Mouse (Mus musculus) liver, embryonic 13.5 days (tissue): ENCODE data around the gene Ttc23. TPM values are rescaled to one million over a fixed set of nuclear protein-coding genes. Genes with fewer than 3 reads are reported as not detected.

ENCODE experiments used
- ATAC-seq: fragments of 200-750 bp; cut with Nextera tagmentation; 2 replicates; pipeline ENCODE4 v1.8.0; 2017; ENCODE audit warnings: low read depth, mild to moderate bottlenecking, moderate number of reproducible peaks, moderate library complexity
- DNase-seq: peaks from one replicate; pipeline ENCODE4 v3.0.0; 2022
- H3K27ac ChIP-seq: fragments of 300-500 bp; sonication (generic); 2 replicates; pipeline ENCODE4 v1.5.1; 2015; ENCODE audit warnings: moderate library complexity, mild to moderate bottlenecking, inconsistent platforms
- H3K27me3 ChIP-seq: fragments of 300-500 bp; sonication (generic); 2 replicates; pipeline ENCODE4 v1.6.1; 2015; ENCODE audit warnings: mild to moderate bottlenecking, inconsistent platforms
- H3K36me3 ChIP-seq: fragments of 300-500 bp; sonication (generic); 2 replicates; pipeline ENCODE4 v1.6.1; 2015; ENCODE audit warnings: mild to moderate bottlenecking, inconsistent platforms
- H3K4me1 ChIP-seq: fragments of 300-500 bp; sonication (generic); replicated peaks from 2 replicates; pipeline ENCODE4 v1.6.1; 2015; ENCODE audit warnings: inconsistent platforms
- H3K4me2 ChIP-seq: fragments of 300-500 bp; sonication (generic); 2 replicates; pipeline ENCODE4 v1.6.1; 2015; ENCODE audit warnings: inconsistent platforms, mild to moderate bottlenecking, moderate library complexity
- H3K4me3 ChIP-seq: fragments of 300-500 bp; sonication (generic); replicated peaks from 2 replicates; pipeline ENCODE4 v1.5.1; 2015; ENCODE audit warnings: mild to moderate bottlenecking, inconsistent platforms
- H3K9ac ChIP-seq: fragments of 300-500 bp; sonication (generic); 2 replicates; pipeline ENCODE4 v1.6.1; 2015; ENCODE audit warnings: mild to moderate bottlenecking, inconsistent platforms
- H3K9me3 ChIP-seq: fragments of 300-500 bp; sonication (generic); replicated peaks from 2 replicates; pipeline ENCODE4 v1.6.1; 2016; ENCODE audit warnings: inconsistent platforms
- WGBS: fragments of 180-500 bp; shearing (Covaris S2); methylation state at CpG from one replicate; pipeline ENCODE4 v1.1.7; 2015; ENCODE audit not compliant: insufficient replicate concordance; 5-methylcytosine and 5-hydroxymethylcytosine counted together
- polyA plus RNA-seq: library from polyadenylated mRNA; unstranded; fragments of >200 nt; fragmentation: Nextera tagmentation; extraction: Ambion mirVana; gene quantifications from 2 replicates; pipeline ENCODE4 v1.2.1, GENCODE M21; 2015

The Ttc23 gene
- polyA plus RNA-seq, 1 experiment from 2014 or later: 4.9 TPM

GRCm38 (mm10) chr7:67619836-67620235 is 27.4 kb upstream of the Ttc23 start:
- ATAC-seq (no peak), DNase-seq (no peak)
- H3K9me3 ChIP-seq: no peaks in the 10 kb centered on the region
- no peak overlapping the region for H3K9ac ChIP-seq
- H3K4me3 ChIP-seq: no peak overlapping the region
- no peak overlapping the region for H3K4me2 ChIP-seq
- H3K27ac ChIP-seq: no peak overlapping the region
- 70% methylated on average over 4 of the region's 4 CpGs for WGBS
- no peaks in the 10 kb centered on the region for H3K4me1 ChIP-seq
- no peaks in the 10 kb centered on the region for H3K27me3 ChIP-seq
- no peaks in the 10 kb centered on the region for H3K36me3 ChIP-seq

GRCm38 (mm10) chr7:67622151-67622550 is 25.1 kb upstream of the Ttc23 start:
- Histone ChIP-seq H3K4me1 (no peaks in the 10 kb centered on the region), H3K27ac (no peak overlapping the region), H3K4me2 (no peak overlapping the region), H3K9ac (no peak overlapping the region), H3K27me3 (no peaks in the 10 kb centered on the region), H3K4me3 (no peak overlapping the region), H3K36me3 (no peaks in the 10 kb centered on the region), H3K9me3 (no peaks in the 10 kb centered on the region)
- WGBS: 78% methylated on average over 3 of the region's 3 CpGs
- ATAC-seq: no peak
- no peak for DNase-seq

- ATAC-seq (no peak), DNase-seq (no peak)
- Histone ChIP-seq H3K4me3 (no peak overlapping the region), H3K36me3 (no peaks in the 10 kb centered on the region), H3K9me3 (no peaks in the 10 kb centered on the region), H3K4me2 (no peak overlapping the region), H3K27me3 (no peaks in the 10 kb centered on the region), H3K4me1 (no peaks in the 10 kb centered on the region), H3K9ac (no peak overlapping the region), H3K27ac (no peak overlapping the region)
- WGBS: 63% methylated on average over 5 of the region's 5 CpGs
Measured at GRCm38 (mm10) chr7:67626671-67627070, 20.5 kb upstream of the Ttc23 start.

GRCm38 (mm10) chr7:67629681-67630080 is 17.5 kb upstream of the Ttc23 start:
- H3K36me3 ChIP-seq: no peaks in the 10 kb centered on the region
- no peak for DNase-seq
- WGBS: 53% methylated on average over 5 of the region's 5 CpGs

GRCm38 (mm10) chr7:67630817-67631216 is 16.4 kb upstream of the Ttc23 start:
- no peak overlapping the region for H3K4me3 ChIP-seq
- 20% methylated on average over 2 of the region's 2 CpGs for WGBS
- no peak overlapping the region for H3K4me2 ChIP-seq
- no peaks in the 10 kb centered on the region for H3K4me1 ChIP-seq
- ATAC-seq (no peak), DNase-seq (peak; percentile 41)
- no peak overlapping the region for H3K9ac ChIP-seq
- H3K9me3 ChIP-seq: no peaks in the 10 kb centered on the region; the same call in 1 of the 2 replicates
- H3K27ac ChIP-seq: no peak overlapping the region
- H3K27me3 ChIP-seq: no peaks in the 10 kb centered on the region
- no peaks in the 10 kb centered on the region for H3K36me3 ChIP-seq

More at GRCm38 (mm10) chr7:67629681-67630080, 17.5 kb upstream of the Ttc23 start:
- Histone ChIP-seq H3K9me3 (no peaks in the 10 kb centered on the region; the same call in 1 of the 2 replicates), H3K27ac (no peak overlapping the region), H3K4me3 (no peak overlapping the region), H3K9ac (no peak overlapping the region), H3K4me2 (no peak overlapping the region), H3K4me1 (no peaks in the 10 kb centered on the region), H3K27me3 (no peaks in the 10 kb centered on the region)
- no peak for ATAC-seq

- no peak overlapping the region for H3K27ac ChIP-seq
- peak; percentile 11 for DNase-seq
- H3K4me2 ChIP-seq: no peak overlapping the region
- 64% methylated on average over 5 of the region's 5 CpGs for WGBS
- no peaks in the 10 kb centered on the region for H3K27me3 ChIP-seq
- H3K9ac ChIP-seq: no peak overlapping the region
- H3K4me1 ChIP-seq: no peaks in the 10 kb centered on the region
- H3K36me3 ChIP-seq: no peaks in the 10 kb centered on the region
- ATAC-seq: no peak
- H3K9me3 ChIP-seq: no peaks in the 10 kb centered on the region; the same call in 1 of the 2 replicates
- H3K4me3 ChIP-seq: no peak overlapping the region
Measured at GRCm38 (mm10) chr7:67632380-67632779, 14.8 kb upstream of the Ttc23 start.

GRCm38 (mm10) chr7:67634210-67634609 is 13.0 kb upstream of the Ttc23 start:
- no peak for ATAC-seq
- Histone ChIP-seq H3K4me3 (no peak overlapping the region), H3K9me3 (no peaks in the 10 kb centered on the region; the same call in 1 of the 2 replicates), H3K4me2 (no peak overlapping the region), H3K27me3 (no peaks in the 10 kb centered on the region), H3K4me1 (no peaks in the 10 kb centered on the region), H3K9ac (no peak overlapping the region), H3K36me3 (no peaks in the 10 kb centered on the region), H3K27ac (no peak overlapping the region)
- 77% methylated on average over 3 of the region's 3 CpGs for WGBS
- no peak for DNase-seq

GRCm38 (mm10) chr7:67636161-67636560 is 11.0 kb upstream of the Ttc23 start:
- H3K27me3 ChIP-seq: no peaks in the 10 kb centered on the region
- no peak overlapping the region for H3K4me2 ChIP-seq
- H3K4me1 ChIP-seq: no peaks in the 10 kb centered on the region
- DNase-seq (no peak), ATAC-seq (no peak)
- 0 out of 2 replicates have a peak, but pooled peaks cover 3% of the 10 kb centered on the region for H3K36me3 ChIP-seq
- WGBS: 60% methylated on average over 2 of the region's 2 CpGs
- H3K27ac ChIP-seq: no peak overlapping the region
- no peaks in the 10 kb centered on the region; the same call in 1 of the 2 replicates for H3K9me3 ChIP-seq
- no peak overlapping the region for H3K4me3 ChIP-seq
- H3K9ac ChIP-seq: no peak overlapping the region

- Histone ChIP-seq H3K4me2 (no peak overlapping the region), H3K4me1 (peaks cover under 1% of the 10 kb centered on the region), H3K36me3 (0 out of 2 replicates have a peak, but pooled peaks cover 3% of the 10 kb centered on the region), H3K27me3 (no peaks in the 10 kb centered on the region), H3K27ac (no peak overlapping the region), H3K9ac (no peak overlapping the region), H3K9me3 (no peaks in the 10 kb centered on the region), H3K4me3 (no peak overlapping the region)
- ATAC-seq: no peak
- DNase-seq: no peak
- WGBS: 80% methylated on average over 3 of the region's 3 CpGs
Measured at GRCm38 (mm10) chr7:67639006-67639405, 8.2 kb upstream of the Ttc23 start.

- no peak overlapping the region for H3K27ac ChIP-seq
- H3K9me3 ChIP-seq: no peaks in the 10 kb centered on the region
- H3K36me3 ChIP-seq: 0 out of 2 replicates have a peak, but pooled peaks cover 3% of the 10 kb centered on the region
- H3K4me1 ChIP-seq: peaks cover 18% of the 10 kb centered on the region
- 81% methylated on average over 9 of the region's 9 CpGs for WGBS
- ATAC-seq (no peak), DNase-seq (no peak)
- no peak overlapping the region for H3K4me3 ChIP-seq
- no peak overlapping the region for H3K9ac ChIP-seq
- H3K4me2 ChIP-seq: no peak overlapping the region
- no peaks in the 10 kb centered on the region for H3K27me3 ChIP-seq
Measured at GRCm38 (mm10) chr7:67642955-67643354, 4.3 kb upstream of the Ttc23 start.

- H3K9me3 ChIP-seq: no peaks in the 10 kb centered on the region
- no peak overlapping the region for H3K27ac ChIP-seq
- DNase-seq: no peak
- H3K4me2 ChIP-seq: peak overlapping the region; percentile 87
- peak overlapping the region; percentile 82 for H3K9ac ChIP-seq
- H3K4me1 ChIP-seq: peaks cover 21% of the 10 kb centered on the region
- H3K4me3 ChIP-seq: peak overlapping the region; percentile 81
- ATAC-seq: no peak
- H3K27me3 ChIP-seq: no peaks in the 10 kb centered on the region
- WGBS: 38% methylated on average over 8 of the region's 8 CpGs
- 0 out of 2 replicates have a peak, but pooled peaks cover 3% of the 10 kb centered on the region for H3K36me3 ChIP-seq
Measured at GRCm38 (mm10) chr7:67644291-67644690, 2.9 kb upstream of the Ttc23 start.
